Mouse (Mus musculus) lung, postnatal 0 days (tissue): ENCODE results near the gene Serpina12. TPM values are rescaled to one million over a fixed set of nuclear protein-coding genes. Genes with fewer than 3 reads are reported as not detected.

Experiments used
- ATAC-seq: fragments of 200-750 bp; cut with Nextera tagmentation; 2 replicates; pipeline ENCODE4 v1.8.0; 2017; ENCODE audit warnings: moderate library complexity
- DNase-seq: peaks from one replicate; pipeline ENCODE4 v3.0.0-alpha.2; 2016; ENCODE audit warnings: low spot score
- H3K27ac ChIP-seq: fragments of 300-500 bp; sonication (generic); 2 replicates; pipeline ENCODE4 v1.5.1; 2014; ENCODE audit warnings: antibody characterized with exemption, mild to moderate bottlenecking, low read length, mixed read lengths
- H3K27me3 ChIP-seq: fragments of 300-500 bp; sonication (generic); replicated peaks from 2 replicates; pipeline ENCODE4 v1.6.1; 2014; ENCODE audit warnings: low read length, mixed read lengths; ENCODE audit not compliant: insufficient read depth
- H3K36me3 ChIP-seq: fragments of 300-500 bp; sonication (generic); 2 replicates; pipeline ENCODE4 v1.6.1; 2014; ENCODE audit warnings: low read length, mixed read lengths; ENCODE audit not compliant: insufficient read depth
- H3K4me1 ChIP-seq: fragments of 300-500 bp; sonication (generic); 2 replicates; pipeline ENCODE4 v1.6.1; 2014; ENCODE audit warnings: antibody characterized with exemption, low read depth, low read length, mixed read lengths; ENCODE audit not compliant: insufficient read depth
- H3K4me2 ChIP-seq: fragments of 300-500 bp; sonication (generic); replicated peaks from 2 replicates; pipeline ENCODE4 v1.6.1; 2014; ENCODE audit warnings: low read depth, mild to moderate bottlenecking, low read length, moderate library complexity, mixed read lengths
- H3K4me3 ChIP-seq: fragments of 300-500 bp; sonication (generic); 2 replicates; pipeline ENCODE4 v1.5.1; 2014; ENCODE audit warnings: low read depth, low read length
- H3K9ac ChIP-seq: fragments of 300-500 bp; sonication (generic); replicated peaks from 2 replicates; pipeline ENCODE4 v1.6.1; 2014; ENCODE audit warnings: low read depth, mild to moderate bottlenecking
- H3K9me3 ChIP-seq: fragments of 300-500 bp; sonication (generic); 2 replicates; pipeline ENCODE4 v1.6.1; 2016; ENCODE audit warnings: low read length, mixed read lengths
- CTCF ChIP-seq: IDR thresholded peaks from 2 replicates; pipeline ENCODE4 v1.5.1; 2016; ENCODE audit warnings: antibody characterized with exemption, mild to moderate bottlenecking
- EP300 ChIP-seq: IDR thresholded peaks from 2 replicates; pipeline ENCODE4 v1.6.1; 2016; ENCODE audit warnings: antibody characterized with exemption, mild to moderate bottlenecking, control low read depth
- WGBS: fragments of 180-500 bp; shearing (Covaris S2); extraction: QIAGEN DNeasy Blood & Tissue Kit; methylation state at CpG from one replicate; pipeline ENCODE4 v1.1.7; 2014; 5-methylcytosine and 5-hydroxymethylcytosine counted together
- polyA plus RNA-seq: library from polyadenylated mRNA; unstranded; fragments of >200 nt; fragmentation: Nextera tagmentation; extraction: Ambion mirVana; gene quantifications from 2 replicates; pipeline ENCODE4 v1.2.1, GENCODE M21; 2015

Gene Serpina12
- polyA plus RNA-seq, 1 experiment from 2014 or later, result not detected

GRCm38 (mm10) chr12:104029986-104030385 lies 14.3 kb downstream of the Serpina12 start:
- 44% methylated on average over 8 of the region's 8 CpGs for WGBS
- peak; percentile 53 for DNase-seq
- Histone ChIP-seq H3K4me2 (no peak overlapping the region), H3K36me3 (no peaks in the 10 kb centered on the region), H3K27me3 (no peaks in the 10 kb centered on the region), H3K9ac (no peak overlapping the region), H3K27ac (no peak overlapping the region), H3K4me3 (no peak overlapping the region), H3K9me3 (no peaks in the 10 kb centered on the region), H3K4me1 (no peaks in the 10 kb centered on the region)
- peak; percentile 48 for ATAC-seq
- TF ChIP-seq EP300 (no peak), CTCF (peak; percentile 82)

- no peaks in the 10 kb centered on the region for H3K4me1 ChIP-seq
- no peak overlapping the region for H3K27ac ChIP-seq
- no peak overlapping the region for H3K4me2 ChIP-seq
- H3K9ac ChIP-seq, result no peak overlapping the region
- TF ChIP-seq EP300 (no peak), CTCF (no peak)
- H3K36me3 ChIP-seq, result no peaks in the 10 kb centered on the region
- H3K4me3 ChIP-seq, result no peak overlapping the region
- WGBS, result 60% methylated on average over 3 of the region's 3 CpGs
- DNase-seq (no peak), ATAC-seq (no peak)
- H3K9me3 ChIP-seq, result no peaks in the 10 kb centered on the region
- H3K27me3 ChIP-seq, result no peaks in the 10 kb centered on the region
Observed at GRCm38 (mm10) chr12:104015280-104015679, 29.0 kb downstream of the Serpina12 start.

GRCm38 (mm10) chr12:104013620-104014019 lies 30.6 kb downstream of the Serpina12 start, which contains the start of gene Serpina9:
TSS of gene Serpina9 (minus strand) at chr12:104013755.
- Histone ChIP-seq H3K4me1 (no peaks in the 10 kb centered on the region), H3K27ac (no peak within 1 kb of the TSS), H3K27me3 (no peaks in the 10 kb centered on the region), H3K9me3 (no peaks in the 10 kb centered on the region), H3K9ac (no peak within 1 kb of the TSS), H3K4me3 (no peak within 1 kb of the TSS), H3K36me3 (no peaks in the 10 kb centered on the region), H3K4me2 (no peak within 1 kb of the TSS)
- ATAC-seq, result no peak
- no peak for DNase-seq
- 72% methylated on average over 6 of the region's 6 CpGs for WGBS
- TF ChIP-seq CTCF (no peak), EP300 (no peak)

GRCm38 (mm10) chr12:104004689-104005088 lies 39.6 kb downstream of the Serpina12 start:
- no peak for DNase-seq
- H3K4me3 ChIP-seq, result no peak overlapping the region
- H3K9ac ChIP-seq, result no peak overlapping the region
- no peaks in the 10 kb centered on the region for H3K27me3 ChIP-seq
- no peaks in the 10 kb centered on the region for H3K4me1 ChIP-seq
- H3K27ac ChIP-seq, result no peak overlapping the region
- TF ChIP-seq EP300, result no peak
- H3K9me3 ChIP-seq, result no peaks in the 10 kb centered on the region
- no peaks in the 10 kb centered on the region for H3K36me3 ChIP-seq
- no peak overlapping the region for H3K4me2 ChIP-seq
- ATAC-seq, result no peak
- WGBS, result 78% methylated on average over 5 of the region's 5 CpGs

GRCm38 (mm10) chr12:104003238-104003612 lies 41.0 kb downstream of the Serpina12 start:
- Histone ChIP-seq H3K27me3 (no peaks in the 10 kb centered on the region), H3K4me3 (no peak overlapping the region), H3K27ac (peak overlapping the region; percentile 80), H3K4me1 (no peaks in the 10 kb centered on the region), H3K36me3 (no peaks in the 10 kb centered on the region), H3K4me2 (peak overlapping the region; percentile 17; the same call in 1 of the 2 replicates), H3K9me3 (no peaks in the 10 kb centered on the region), H3K9ac (no peak overlapping the region)
- ATAC-seq (peak; percentile 70), DNase-seq (peak; percentile 62)
- TF ChIP-seq CTCF (no peak), EP300 (no peak)
- 22% methylated on average over 4 of the region's 4 CpGs for WGBS

GRCm38 (mm10) chr12:104002569-104003237 lies 41.5 kb downstream of the Serpina12 start:
- no peaks in the 10 kb centered on the region for H3K27me3 ChIP-seq
- WGBS, result 24% methylated on average over 10 of the region's 10 CpGs
- DNase-seq (peak; percentile 83), ATAC-seq (peak; percentile 87)
- H3K4me3 ChIP-seq, result no peak overlapping the region
- no peaks in the 10 kb centered on the region for H3K36me3 ChIP-seq
- H3K9ac ChIP-seq, result no peak overlapping the region
- no peaks in the 10 kb centered on the region for H3K9me3 ChIP-seq
- H3K4me2 ChIP-seq, result peak overlapping the region; percentile 17; the same call in 1 of the 2 replicates
- no peaks in the 10 kb centered on the region for H3K4me1 ChIP-seq
- H3K27ac ChIP-seq, result peak overlapping the region; percentile 80
- TF ChIP-seq CTCF, result no peak
- peak; percentile 53 for TF ChIP-seq EP300
